Mouse (Mus musculus) kidney, postnatal 14 days (tissue): ENCODE data around the gene Maml3.

Experiments used
- DNase-seq: peaks from one replicate; pipeline ENCODE4 v3.0.0; 2022; ENCODE audit warnings: mixed read lengths

Gene Maml3

GRCm38 (mm10) chr3:51730662-51731061 is 374.2 kb downstream of the Maml3 start:
- no peak for DNase-seq

GRCm38 (mm10) chr3:51729109-51729918 is 375.6 kb downstream of the Maml3 start:
- no peak for DNase-seq

GRCm38 (mm10) chr3:51728456-51728855 is 376.4 kb downstream of the Maml3 start:
- DNase-seq: no peak

- DNase-seq: peak; percentile 40
These were observed 376.9 kb downstream of the Maml3 start for GRCm38 (mm10) chr3:51727968-51728367.

- no peak for DNase-seq
These were observed 377.4 kb downstream of the Maml3 start for GRCm38 (mm10) chr3:51727487-51727886.

- DNase-seq: no peak
These were observed 378.6 kb downstream of the Maml3 start for GRCm38 (mm10) chr3:51726257-51726656.

GRCm38 (mm10) chr3:51719982-51720381 is 384.9 kb downstream of the Maml3 start:
- no peak for DNase-seq

- DNase-seq: peak; percentile 46
These were observed 385.5 kb downstream of the Maml3 start for GRCm38 (mm10) chr3:51719373-51719772.

GRCm38 (mm10) chr3:51717909-51718308 is 387.0 kb downstream of the Maml3 start:
- peak; percentile 65 for DNase-seq

- DNase-seq: no peak
These were observed 387.4 kb downstream of the Maml3 start for GRCm38 (mm10) chr3:51717455-51717854.

- DNase-seq: no peak
These were observed 390.4 kb downstream of the Maml3 start for GRCm38 (mm10) chr3:51714469-51714868.

GRCm38 (mm10) chr3:51713233-51713632 is 391.6 kb downstream of the Maml3 start:
- peak; percentile 33 for DNase-seq

- no peak for DNase-seq
These were observed 392.5 kb downstream of the Maml3 start for GRCm38 (mm10) chr3:51712382-51712781.

GRCm38 (mm10) chr3:51708746-51709411 is 396.0 kb downstream of the Maml3 start:
- peak; percentile 89 for DNase-seq

- no peak for DNase-seq
These were observed 396.5 kb downstream of the Maml3 start for GRCm38 (mm10) chr3:51708375-51708745.

GRCm38 (mm10) chr3:51705220-51705619 is 399.7 kb downstream of the Maml3 start:
- no peak for DNase-seq

GRCm38 (mm10) chr3:51703478-51703877 is 401.4 kb downstream of the Maml3 start:
- DNase-seq: no peak

- DNase-seq: no peak
These were observed 402.1 kb downstream of the Maml3 start for GRCm38 (mm10) chr3:51702701-51703286.

- no peak for DNase-seq
These were observed 402.9 kb downstream of the Maml3 start for GRCm38 (mm10) chr3:51701950-51702349.

- peak; percentile 72 for DNase-seq
These were observed 403.6 kb downstream of the Maml3 start for GRCm38 (mm10) chr3:51701281-51701751.

- DNase-seq: peak; percentile 33
These were observed 404.1 kb downstream of the Maml3 start for GRCm38 (mm10) chr3:51700731-51701280.

- DNase-seq: peak; percentile 25
These were observed 404.8 kb downstream of the Maml3 start for GRCm38 (mm10) chr3:51700123-51700522.

GRCm38 (mm10) chr3:51697931-51698330 is 406.9 kb downstream of the Maml3 start:
- no peak for DNase-seq
